Mouse (Mus musculus) forebrain, embryonic 16.5 days (tissue): ENCODE data around the gene Tnpo1. TPM values are rescaled to one million over a fixed set of nuclear protein-coding genes. Genes with fewer than 3 reads are reported as not detected.

Experiments
- ATAC-seq: fragments of 200-750 bp; cut with Nextera tagmentation; 2 replicates; pipeline ENCODE4 v1.8.0; 2017; ENCODE audit warnings: mild to moderate bottlenecking, moderate library complexity
- H3K27ac ChIP-seq: fragments of 300-500 bp; sonication (generic); 2 replicates; pipeline ENCODE4 v1.5.1; 2014; ENCODE audit warnings: low read length, control low read depth
- H3K27me3 ChIP-seq: fragments of 300-500 bp; sonication (generic); replicated peaks from 2 replicates; pipeline ENCODE4 v1.6.1; 2014; ENCODE audit warnings: low read length; ENCODE audit not compliant: control insufficient read depth, insufficient read depth
- H3K36me3 ChIP-seq: fragments of 300-500 bp; sonication (generic); 2 replicates; pipeline ENCODE4 v1.6.1; 2014; ENCODE audit not compliant: control insufficient read depth, insufficient read depth
- H3K4me1 ChIP-seq: fragments of 300-500 bp; sonication (generic); replicated peaks from 2 replicates; pipeline ENCODE4 v1.6.1; 2014; ENCODE audit warnings: low read length; ENCODE audit not compliant: control insufficient read depth, insufficient read depth
- H3K4me2 ChIP-seq: fragments of 300-500 bp; sonication (generic); 2 replicates; pipeline ENCODE4 v1.6.1; 2014; ENCODE audit warnings: mild to moderate bottlenecking, low read length, control low read depth
- H3K4me3 ChIP-seq: fragments of 300-500 bp; sonication (generic); replicated peaks from 2 replicates; pipeline ENCODE4 v1.5.1; 2014; ENCODE audit warnings: mild to moderate bottlenecking, low read length, control low read depth
- H3K9ac ChIP-seq: fragments of 300-500 bp; sonication (generic); replicated peaks from 2 replicates; pipeline ENCODE4 v1.6.1; 2014; ENCODE audit warnings: low read depth, low read length, control low read depth
- H3K9me3 ChIP-seq: fragments of 300-500 bp; sonication (generic); 2 replicates; pipeline ENCODE4 v1.6.1; 2016; ENCODE audit warnings: low read length; ENCODE audit not compliant: control insufficient read depth
- WGBS: fragments of 180-500 bp; shearing (Covaris S2); extraction: QIAGEN DNeasy Blood & Tissue Kit; methylation state at CpG from one replicate; pipeline ENCODE4 v1.1.7; 2014; 5-methylcytosine and 5-hydroxymethylcytosine counted together
- polyA plus RNA-seq: library from polyadenylated mRNA; unstranded; fragments of >200 nt; fragmentation: Nextera tagmentation; extraction: Ambion mirVana; gene quantifications from 2 replicates; pipeline ENCODE4 v1.2.1, GENCODE M21; 2015

The Tnpo1 gene
- polyA plus RNA-seq, 1 experiment from 2014 or later: 52.1 TPM

GRCm38 (mm10) chr13:98883774-98884173 lies 42.4 kb downstream of the Tnpo1 start:
- H3K4me3 ChIP-seq: no peak overlapping the region
- H3K9me3 ChIP-seq: no peaks in the 10 kb centered on the region
- no peak overlapping the region for H3K27ac ChIP-seq
- H3K36me3 ChIP-seq: peaks cover 23% of the 10 kb centered on the region
- WGBS: 90% methylated on average over 5 of the region's 5 CpGs
- no peak overlapping the region for H3K4me2 ChIP-seq
- H3K4me1 ChIP-seq: peaks cover 1% of the 10 kb centered on the region; the same call in 1 of the 2 replicates
- no peak for ATAC-seq
- H3K27me3 ChIP-seq: no peaks in the 10 kb centered on the region
- H3K9ac ChIP-seq: no peak overlapping the region

- 81% methylated on average over 1 of the region's 1 CpGs for WGBS
- Histone ChIP-seq H3K36me3 (peaks cover 16% of the 10 kb centered on the region), H3K4me3 (no peak overlapping the region), H3K27ac (no peak overlapping the region), H3K4me2 (no peak overlapping the region), H3K9me3 (no peaks in the 10 kb centered on the region), H3K27me3 (no peaks in the 10 kb centered on the region), H3K4me1 (no peaks in the 10 kb centered on the region), H3K9ac (no peak overlapping the region)
- ATAC-seq: no peak
Observed at GRCm38 (mm10) chr13:98881991-98882390, 44.2 kb downstream of the Tnpo1 start.

- no peak overlapping the region for H3K9ac ChIP-seq
- no peak overlapping the region for H3K27ac ChIP-seq
- no peak for ATAC-seq
- no peak overlapping the region for H3K4me3 ChIP-seq
- peaks cover 12% of the 10 kb centered on the region for H3K36me3 ChIP-seq
- H3K4me1 ChIP-seq: no peaks in the 10 kb centered on the region
- H3K9me3 ChIP-seq: no peaks in the 10 kb centered on the region
- WGBS: 74% methylated on average over 2 of the region's 2 CpGs
- H3K27me3 ChIP-seq: no peaks in the 10 kb centered on the region
- H3K4me2 ChIP-seq: no peak overlapping the region
Observed at GRCm38 (mm10) chr13:98880336-98880735, 45.8 kb downstream of the Tnpo1 start.

- Histone ChIP-seq H3K27me3 (no peaks in the 10 kb centered on the region), H3K27ac (no peak overlapping the region), H3K4me2 (no peak overlapping the region), H3K36me3 (peaks cover 12% of the 10 kb centered on the region), H3K9me3 (no peaks in the 10 kb centered on the region), H3K4me1 (no peaks in the 10 kb centered on the region), H3K4me3 (no peak overlapping the region), H3K9ac (no peak overlapping the region)
- WGBS: 95% methylated on average over 6 of the region's 6 CpGs
- no peak for ATAC-seq
Observed at GRCm38 (mm10) chr13:98879422-98879821, 46.8 kb downstream of the Tnpo1 start.

- Histone ChIP-seq H3K9me3 (no peaks in the 10 kb centered on the region), H3K4me1 (no peaks in the 10 kb centered on the region), H3K36me3 (peaks cover 9% of the 10 kb centered on the region), H3K9ac (no peak overlapping the region), H3K4me3 (no peak overlapping the region), H3K27ac (no peak overlapping the region), H3K27me3 (no peaks in the 10 kb centered on the region), H3K4me2 (no peak overlapping the region)
- WGBS: 85% methylated on average over 2 of the region's 2 CpGs
- ATAC-seq: no peak
Observed at GRCm38 (mm10) chr13:98877165-98877564, 49.0 kb downstream of the Tnpo1 start.

- H3K4me2 ChIP-seq: no peak overlapping the region
- no peak overlapping the region for H3K4me3 ChIP-seq
- peaks cover 7% of the 10 kb centered on the region for H3K36me3 ChIP-seq
- H3K27me3 ChIP-seq: no peaks in the 10 kb centered on the region
- no peak for ATAC-seq
- no peak overlapping the region for H3K27ac ChIP-seq
- no peaks in the 10 kb centered on the region for H3K9me3 ChIP-seq
- no peak overlapping the region for H3K9ac ChIP-seq
- whole genome bisulfite sequencing: 79% methylated on average over 3 of the region's 3 CpGs
- H3K4me1 ChIP-seq: no peaks in the 10 kb centered on the region
Observed at GRCm38 (mm10) chr13:98874727-98875126, 51.5 kb downstream of the Tnpo1 start.

GRCm38 (mm10) chr13:98872273-98872847 lies 53.8 kb downstream of the Tnpo1 start:
- Histone ChIP-seq H3K27me3 (no peaks in the 10 kb centered on the region), H3K4me3 (no peak overlapping the region), H3K36me3 (peaks cover 11% of the 10 kb centered on the region), H3K4me2 (no peak overlapping the region), H3K9me3 (no peaks in the 10 kb centered on the region), H3K27ac (no peak overlapping the region), H3K9ac (no peak overlapping the region), H3K4me1 (no peaks in the 10 kb centered on the region)
- no peak for ATAC-seq
- 57% methylated on average over 7 of the region's 7 CpGs for WGBS

GRCm38 (mm10) chr13:98871263-98871662 lies 54.9 kb downstream of the Tnpo1 start:
- no peaks in the 10 kb centered on the region for H3K27me3 ChIP-seq
- H3K4me1 ChIP-seq: no peaks in the 10 kb centered on the region
- no peak overlapping the region for H3K27ac ChIP-seq
- no peak overlapping the region for H3K9ac ChIP-seq
- H3K36me3 ChIP-seq: peaks cover 17% of the 10 kb centered on the region
- H3K4me2 ChIP-seq: no peak overlapping the region
- no peak overlapping the region for H3K4me3 ChIP-seq
- WGBS: 68% methylated on average over 1 of the region's 1 CpGs
- H3K9me3 ChIP-seq: no peaks in the 10 kb centered on the region
- ATAC-seq: no peak

DNA sequence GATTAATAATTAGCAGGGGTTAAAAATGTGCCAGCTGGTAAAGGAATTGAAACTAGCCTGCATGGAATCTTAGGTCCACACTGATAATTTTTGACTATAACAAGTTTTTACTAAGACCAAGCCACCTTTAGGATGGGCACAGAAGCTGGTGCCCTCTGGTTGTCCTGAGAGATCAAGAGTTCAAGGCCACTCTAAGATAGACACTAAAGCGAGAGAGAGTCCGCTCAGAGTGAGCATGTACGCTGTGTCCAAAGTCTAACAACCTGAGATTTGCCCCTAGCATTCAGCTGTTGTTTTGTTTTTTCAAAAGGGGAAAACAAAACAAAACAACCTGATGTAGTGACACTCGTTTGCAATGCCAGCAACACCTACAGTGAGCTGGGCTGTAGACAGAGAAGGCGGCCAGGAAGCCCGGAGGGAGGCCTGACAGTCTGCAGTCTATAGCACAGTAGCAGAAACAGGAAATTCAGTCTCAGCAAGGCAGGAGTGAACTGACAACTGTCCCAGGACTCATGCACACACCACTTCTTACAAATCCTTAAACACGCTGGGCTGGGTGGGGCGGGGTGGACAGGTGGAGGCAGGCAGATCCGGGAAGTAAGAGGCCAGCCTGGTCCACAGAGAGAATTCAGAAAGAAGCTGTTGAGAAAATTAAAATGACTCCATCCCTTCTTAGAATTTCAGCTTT lies 57.8 kb downstream of the Tnpo1 start:
- 88% methylated on average over 9 of the region's 9 CpGs for WGBS
- no peak overlapping the region for H3K27ac ChIP-seq
- H3K27me3 ChIP-seq: no peaks in the 10 kb centered on the region
- H3K9ac ChIP-seq: no peak overlapping the region
- H3K9me3 ChIP-seq: no peaks in the 10 kb centered on the region
- no peak overlapping the region for H3K4me3 ChIP-seq
- H3K36me3 ChIP-seq: peaks cover 17% of the 10 kb centered on the region
- no peaks in the 10 kb centered on the region for H3K4me1 ChIP-seq
- no peak for ATAC-seq
- H3K4me2 ChIP-seq: no peak overlapping the region
